Mouse (Mus musculus) adrenal gland, postnatal 36 days (tissue): ENCODE results near the gene Spint5. TPM values are rescaled to one million over a fixed set of nuclear protein-coding genes. Genes with fewer than 3 reads are reported as not detected.
"Not testable (repeated sequence)": the region's sequence is repeated elsewhere in the genome, so short reads cannot be mapped to it uniquely, and the experiment has no call there.

ENCODE experiments used
- DNase-seq, 2 experiments: peaks; one replicate each; pipeline ENCODE4 v3.0.0; 2021; ENCODE audit warnings: mixed read lengths in 1 of 2
- long read RNA-seq, 2 experiments: library from polyadenylated mRNA; stranded (forward); transcript quantifications; one replicate each; pipeline ENCODE4 v2.0.0; 2021; ENCODE audit warnings: borderline sequencing depth in 2 of 2
- total RNA-seq, 2 experiments: library from RNA; stranded (reverse); gene quantifications; 2 replicates each; pipeline ENCODE4 v1.2.3; 2021

The Spint5 gene
- not detected for total RNA-seq
- long read RNA-seq, experiment 1 = 0 reads
- long read RNA-seq, experiment 2 = 0 reads

DNA sequence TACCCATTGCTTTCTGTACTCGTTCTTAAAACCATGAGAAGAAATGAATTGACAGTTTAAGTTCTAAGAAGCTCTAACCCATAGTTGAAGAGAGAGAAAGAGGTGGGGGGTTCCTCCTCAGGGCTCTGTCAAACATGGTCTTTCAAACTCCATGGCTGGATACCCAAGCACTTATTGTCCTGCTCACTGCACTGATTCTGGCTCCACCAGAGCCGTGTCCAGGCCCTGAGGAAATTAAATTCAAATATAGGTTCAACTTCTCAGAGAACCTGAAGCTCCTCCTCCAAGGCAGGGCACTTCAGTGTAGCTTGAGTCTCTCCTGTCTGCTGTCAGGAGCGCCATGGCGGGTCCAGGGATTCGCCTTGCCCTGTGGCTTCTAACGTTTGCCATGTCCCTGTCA is at the start of gene Spint5:
Gene Spint5, plus strand, starts transcription at position 301 of the 400 bp plus-strand sequence.
- DNase-seq = no peak

DNA sequence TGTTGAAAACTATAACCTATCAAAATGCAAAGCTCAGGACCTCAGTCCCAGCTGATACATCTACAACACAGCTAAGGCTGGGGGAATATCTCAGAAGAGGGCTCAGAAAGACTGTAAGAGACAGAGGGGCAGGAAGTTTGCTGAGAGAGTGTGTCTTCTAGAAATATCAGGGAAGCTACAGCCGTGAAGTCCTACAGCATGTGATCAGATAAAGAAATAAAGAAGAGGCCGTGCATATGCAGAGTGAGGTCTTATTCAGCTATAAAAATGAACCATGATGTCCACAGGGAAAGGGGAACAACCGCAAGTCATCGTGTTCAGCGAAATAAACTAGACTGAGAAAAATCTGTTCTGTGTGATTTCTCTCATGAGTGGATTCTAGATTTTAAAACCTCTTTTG is 44.8 kb upstream of the Spint5 start:
- no peak for DNase-seq

DNA sequence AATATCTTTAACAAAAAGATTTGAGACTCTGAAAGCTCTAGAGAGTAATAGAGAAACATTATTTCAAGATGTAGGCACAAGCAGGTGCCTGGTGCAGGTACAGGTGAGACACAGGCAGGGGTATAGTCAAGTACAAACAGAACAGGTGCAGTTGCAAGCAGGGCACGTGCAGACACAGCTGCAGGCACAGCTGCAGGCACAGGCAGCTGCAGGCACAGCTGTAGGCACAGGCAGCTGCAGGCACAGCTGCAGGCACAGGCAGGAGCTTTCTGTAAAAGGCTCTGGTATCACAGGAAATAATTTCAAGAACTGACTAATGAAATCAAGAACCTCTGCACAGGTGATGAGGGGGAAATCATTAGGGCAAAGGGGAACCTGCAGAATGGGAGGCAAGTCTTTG is 44.2 kb upstream of the Spint5 start:
- no peak for DNase-seq

DNA sequence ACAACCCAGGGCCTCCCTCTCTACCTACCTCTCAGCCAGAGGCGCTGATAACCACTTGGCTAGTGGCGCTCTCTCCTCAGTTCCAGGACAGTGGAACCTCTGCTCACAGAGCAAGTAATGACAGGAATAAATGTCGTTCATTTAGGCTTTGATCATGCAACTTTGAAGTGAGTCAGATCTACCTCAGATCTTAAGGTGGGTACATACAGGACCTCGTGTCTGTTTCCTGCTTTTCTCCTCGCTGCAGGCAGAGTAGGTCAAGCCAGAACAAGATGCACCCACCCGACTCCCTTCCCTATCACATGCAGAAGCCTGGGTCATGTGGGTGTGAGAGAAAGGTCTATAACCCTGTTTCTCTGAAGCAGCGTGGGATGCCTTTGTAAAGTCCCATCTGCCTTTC is 41.1 kb upstream of the Spint5 start, which contains the start of gene Wfdc11:
Gene Wfdc11, minus strand, starts transcription at position 101 of the 400 bp plus-strand sequence.
- no peak for DNase-seq

DNA sequence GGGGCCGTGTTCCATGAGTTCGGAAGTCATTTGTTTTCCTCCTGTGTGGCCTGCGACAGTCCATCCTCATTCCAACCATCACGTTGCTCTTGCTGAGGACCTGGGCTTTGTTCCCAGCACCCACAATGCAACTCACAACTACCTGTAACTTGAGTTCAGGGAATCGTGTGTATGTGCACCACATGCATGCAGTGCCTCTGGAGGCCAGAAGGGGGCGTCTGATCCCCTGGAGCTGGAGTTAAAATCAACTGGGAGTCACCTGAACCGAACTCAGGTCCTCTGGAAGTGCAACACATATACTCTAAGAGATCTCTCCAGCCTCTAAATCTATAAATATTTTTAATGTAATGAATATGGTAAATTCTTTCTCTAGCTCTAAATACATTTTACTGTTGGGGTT is 39.0 kb upstream of the Spint5 start:
- DNase-seq = no peak

DNA sequence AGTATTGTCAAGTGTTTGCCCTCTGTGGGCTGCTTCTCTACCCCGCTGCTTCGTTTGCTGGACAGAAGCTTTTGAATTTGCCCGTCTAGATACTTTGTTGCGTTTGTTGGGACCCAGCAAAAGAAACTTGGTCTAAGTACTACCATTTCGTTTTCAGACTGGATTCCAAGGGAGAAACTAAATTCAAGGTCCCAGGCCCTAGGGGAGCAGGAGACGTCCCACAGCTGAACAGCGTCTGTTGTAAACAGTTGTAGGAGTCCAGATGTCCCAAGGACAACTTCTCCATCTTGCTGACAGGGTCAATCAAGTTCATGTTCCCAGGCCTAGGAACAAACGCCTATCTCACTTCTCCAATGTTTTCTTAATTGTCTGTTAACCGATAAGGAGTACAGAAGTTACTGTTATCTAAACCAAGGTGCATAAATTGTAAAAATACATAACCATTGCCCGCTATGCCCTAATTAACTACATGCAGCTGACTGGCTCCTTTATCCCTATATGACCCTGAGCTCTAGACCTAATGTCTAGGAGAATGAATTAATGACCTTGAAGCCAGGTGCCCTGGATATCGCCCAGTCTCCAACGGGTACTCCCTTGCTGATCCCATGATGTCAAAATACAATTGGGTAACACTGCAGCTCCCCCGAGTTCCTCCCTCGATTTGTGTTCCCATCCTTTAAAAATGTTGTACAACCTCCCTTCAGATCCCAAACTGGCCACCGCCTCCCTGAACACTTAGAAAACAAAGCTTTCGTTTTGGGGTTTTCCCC is 38.0 kb upstream of the Spint5 start:
- DNase-seq = no peak

DNA sequence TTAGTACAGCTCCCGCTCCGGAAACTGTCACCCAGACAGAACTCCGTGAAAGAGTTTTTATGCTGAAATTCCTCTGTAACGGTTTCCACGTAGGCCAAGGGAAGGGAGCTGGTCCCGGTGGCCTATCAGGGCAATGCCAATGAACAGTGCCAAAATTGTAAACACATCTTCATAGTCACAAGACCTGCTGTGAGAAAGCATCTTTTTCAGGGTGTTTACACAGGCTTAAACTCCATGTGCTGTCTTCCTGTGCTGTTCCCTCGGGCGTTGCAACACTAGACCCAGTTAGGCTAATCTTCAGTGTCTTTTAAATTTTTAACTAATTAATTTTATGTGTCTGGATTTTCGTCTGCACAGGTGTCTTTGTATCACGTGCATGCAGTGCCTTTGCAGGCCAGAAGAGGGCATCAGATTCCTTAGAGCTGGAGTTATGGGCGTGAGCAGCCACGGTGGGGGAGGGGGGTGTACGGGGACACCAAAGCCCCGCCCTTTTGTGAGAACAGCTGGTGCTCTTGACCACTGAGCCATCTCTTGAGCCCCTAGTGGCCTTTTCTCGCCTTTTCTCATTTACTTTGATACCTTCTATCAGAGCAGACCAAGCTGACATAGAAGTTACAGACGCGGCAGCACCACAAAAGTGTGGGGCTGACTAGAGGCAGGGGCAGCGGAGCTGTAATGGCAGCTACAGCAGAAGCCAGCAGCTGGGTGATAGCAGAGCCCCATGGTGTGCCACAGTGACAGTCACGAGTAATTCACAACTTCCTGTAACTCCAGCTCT is 36.1 kb upstream of the Spint5 start:
- peak; percentile 69 to 81 for DNase-seq

DNA sequence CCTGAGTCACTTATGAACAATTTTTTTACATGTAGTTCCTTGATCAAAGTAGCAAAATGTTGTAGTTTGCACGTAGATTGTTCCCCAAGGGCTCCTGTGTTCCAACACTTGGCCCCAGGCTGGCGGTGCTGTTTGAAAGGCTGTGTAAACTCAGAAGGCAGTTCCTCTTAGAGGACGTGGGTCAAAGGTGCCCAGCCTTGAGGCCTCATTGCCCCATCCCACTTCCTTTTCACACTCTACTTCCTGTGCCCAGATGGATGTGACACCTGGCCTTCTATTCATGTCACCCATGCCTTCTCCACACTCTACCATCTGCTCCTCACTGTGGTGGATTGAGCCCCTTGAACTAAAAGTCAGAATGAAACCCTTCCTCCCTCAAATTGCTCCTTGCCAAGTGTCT is 35.2 kb upstream of the Spint5 start:
- DNase-seq = peak in 1 of 2 experiments; percentile 11

DNA sequence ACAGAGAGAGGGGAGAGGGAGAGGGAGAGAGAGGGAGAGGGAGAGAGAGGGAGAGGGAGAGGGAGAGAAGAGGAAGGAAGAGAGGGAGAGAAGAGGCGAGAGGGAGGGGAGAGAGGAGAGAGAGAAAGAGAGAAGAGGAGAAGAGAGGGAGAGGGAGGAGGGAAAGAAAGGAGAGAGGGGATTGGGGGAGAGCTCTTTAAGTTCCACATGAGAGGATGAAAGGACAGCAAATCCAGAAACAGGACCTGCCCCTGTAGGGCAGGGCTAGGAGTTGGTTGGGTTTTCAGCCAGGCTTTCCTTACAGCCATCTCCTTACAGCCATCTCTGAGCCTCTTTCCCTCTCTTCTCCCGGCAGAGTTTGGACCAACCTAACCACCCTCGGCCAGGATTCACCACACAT is 30.3 kb upstream of the Spint5 start, which contains the start of gene Wfdc13:
Gene Wfdc13, plus strand, starts transcription at position 301 of the 400 bp plus-strand sequence.
- no peak for DNase-seq

DNA sequence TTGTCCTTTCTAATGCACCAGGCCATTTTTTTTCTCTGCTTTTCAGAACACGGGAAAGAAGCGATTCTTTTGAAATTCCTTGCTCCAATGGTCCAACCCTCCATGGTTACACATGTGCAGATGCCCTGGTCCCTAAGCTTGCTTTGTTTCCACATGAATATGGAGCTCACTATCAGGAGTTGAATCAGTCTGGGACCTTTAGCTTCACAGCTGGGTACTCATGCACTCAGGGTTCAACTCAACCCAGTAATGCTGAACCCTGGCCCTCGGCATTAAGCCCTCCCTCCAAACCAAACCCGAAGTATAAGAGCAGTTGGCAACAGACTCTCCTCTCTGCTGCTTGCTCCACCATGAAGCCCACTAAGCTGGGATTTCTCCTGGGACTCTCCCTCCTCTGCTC is 16.9 kb upstream of the Spint5 start, which contains the start of gene Spint4:
Gene Spint4, plus strand, starts transcription at position 301 of the 400 bp plus-strand sequence.
- no peak for DNase-seq

DNA sequence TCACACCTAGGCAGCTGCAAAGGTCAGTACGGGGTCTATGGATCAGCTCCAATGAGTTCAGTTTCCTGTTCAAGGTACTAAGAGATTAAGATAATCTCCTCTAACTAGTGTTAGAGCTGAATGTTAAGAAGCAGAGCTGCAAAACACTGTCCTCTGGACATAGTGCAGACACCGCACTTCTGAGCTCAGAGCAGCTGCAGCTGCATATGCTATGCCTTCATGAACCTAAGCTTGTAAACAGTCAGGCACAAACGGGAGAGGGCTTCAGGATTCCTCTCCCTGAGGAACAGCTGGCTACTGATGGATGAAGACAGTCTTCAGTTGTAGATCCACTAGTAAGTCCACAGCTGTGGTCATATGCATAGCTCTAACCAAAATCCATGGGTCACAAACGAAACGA is 14.1 kb upstream of the Spint5 start:
- DNase-seq = no peak

DNA sequence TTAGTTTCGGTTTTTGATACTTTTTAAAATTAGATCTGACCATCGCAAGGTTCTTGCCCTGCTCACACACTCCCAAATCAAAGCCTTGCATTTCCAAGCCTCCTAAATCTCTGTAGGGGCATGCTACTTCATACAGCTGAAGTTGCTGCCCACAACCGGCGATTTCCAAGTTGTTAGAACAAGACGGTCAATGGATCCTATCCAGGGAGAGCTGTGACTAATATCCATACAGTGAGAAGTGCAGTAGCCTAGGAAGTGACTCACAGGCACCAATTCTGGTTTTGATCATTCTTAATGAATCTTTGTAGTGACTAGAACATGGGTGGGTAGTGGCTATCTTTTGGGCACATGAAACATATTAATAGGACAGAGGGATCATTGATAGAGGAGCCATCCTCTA is 13.3 kb upstream of the Spint5 start:
- DNase-seq = no peak

DNA sequence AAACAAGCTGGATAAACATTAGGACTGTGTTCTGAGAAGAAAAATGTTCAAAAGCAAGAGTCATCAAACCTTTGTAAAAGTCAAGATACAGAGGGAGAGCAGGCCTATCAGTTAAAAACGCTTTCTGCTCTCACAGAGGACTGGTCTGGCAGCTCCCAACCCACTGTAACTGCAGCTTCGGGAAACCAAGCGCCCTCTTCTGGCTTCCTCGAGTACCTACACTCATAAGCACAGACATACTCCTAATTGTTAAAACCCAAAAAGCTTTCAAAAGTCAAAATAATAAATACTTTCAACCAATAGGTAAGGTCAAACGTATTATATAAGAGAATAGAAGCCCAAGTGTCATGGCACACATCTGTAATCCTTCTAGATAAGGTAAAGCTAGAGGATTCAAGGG is 10.9 kb upstream of the Spint5 start:
- DNase-seq = no peak

DNA sequence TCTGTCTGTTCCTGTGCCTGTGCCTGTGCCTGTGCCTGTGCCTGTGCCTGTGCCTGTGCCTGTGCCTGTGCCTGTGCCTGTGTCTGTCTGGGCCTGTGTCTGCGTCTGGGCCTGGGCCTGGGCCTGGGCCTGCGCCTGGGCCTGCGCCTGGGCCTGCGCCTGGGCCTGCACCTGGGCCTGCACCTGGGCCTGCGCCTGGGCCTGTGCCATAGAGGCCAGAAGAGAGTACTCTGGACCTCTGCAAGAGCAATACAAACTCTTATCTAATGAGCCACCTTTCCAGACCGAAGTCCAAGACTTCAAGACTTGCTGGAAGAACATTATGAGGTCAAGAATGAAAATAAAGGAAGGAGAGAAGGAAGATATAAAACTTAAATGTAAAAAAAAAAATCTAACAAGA is 9.8 kb upstream of the Spint5 start:
- DNase-seq = no peak

DNA sequence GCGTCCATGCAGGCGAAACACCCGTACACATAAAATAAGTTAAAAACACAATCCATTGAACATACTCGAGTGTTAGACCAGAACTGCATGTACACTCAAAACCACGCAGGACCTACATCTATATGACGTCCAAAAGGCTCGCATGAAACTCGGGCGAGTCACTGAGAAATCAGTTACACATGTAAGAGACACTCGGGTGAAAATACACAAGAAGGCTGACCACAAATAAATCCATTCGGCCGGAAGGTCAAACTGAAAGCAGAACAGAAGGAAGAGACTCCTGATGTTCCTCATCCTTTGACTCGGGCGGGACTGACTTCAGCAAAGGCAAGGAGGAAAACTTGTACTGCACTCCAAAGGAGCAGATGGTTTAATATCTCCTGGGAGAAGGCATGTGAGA is 9.1 kb upstream of the Spint5 start:
- no peak for DNase-seq

DNA sequence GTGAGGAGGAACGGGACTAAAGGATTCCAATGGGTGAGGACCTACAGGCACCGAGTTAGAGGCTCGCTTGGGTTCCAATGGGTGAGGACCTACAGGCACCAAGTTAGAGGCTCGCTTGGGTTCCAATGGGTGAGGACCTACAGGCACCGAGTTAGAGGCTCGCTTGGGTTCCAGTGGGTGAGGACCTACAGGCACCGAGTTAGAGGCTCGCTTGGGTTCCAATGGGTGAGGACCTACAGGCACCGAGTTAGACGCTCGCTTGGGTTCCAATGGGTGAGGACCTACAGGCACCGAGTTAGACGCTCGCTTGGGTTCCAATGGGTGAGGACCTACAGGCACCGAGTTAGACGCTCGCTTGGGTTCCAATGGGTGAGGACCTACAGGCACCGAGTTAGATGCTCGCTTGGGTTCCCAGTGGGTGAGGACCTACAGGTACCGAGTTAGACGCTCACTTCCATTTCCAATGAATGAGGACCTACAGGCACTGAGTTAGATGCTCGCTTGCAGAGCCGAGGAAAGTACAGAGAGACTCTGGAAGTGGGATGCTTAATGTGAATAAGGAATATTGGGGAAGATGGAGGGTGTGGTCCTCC is 1.2 kb downstream of the Spint5 start:
- not testable (repeated sequence) for DNase-seq

DNA sequence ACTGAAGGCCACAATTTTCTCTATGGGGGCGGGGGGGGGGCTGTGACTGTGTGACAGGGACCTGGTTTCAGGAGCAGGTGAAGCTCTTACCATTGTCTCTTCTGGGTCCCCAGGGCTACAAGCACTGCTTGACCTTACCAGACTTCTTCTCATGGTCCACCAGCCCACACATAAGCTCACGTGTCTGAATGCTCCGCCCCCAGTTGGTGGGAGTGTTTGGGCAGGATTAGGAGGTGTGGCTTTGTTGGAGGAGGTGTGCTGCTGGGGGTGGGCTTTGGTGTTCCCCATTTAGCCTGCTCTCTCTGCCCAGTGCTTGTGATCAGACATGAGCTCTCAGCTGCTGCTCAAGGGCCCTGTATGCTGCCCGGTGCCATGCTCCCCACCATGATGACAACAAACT is 8.2 kb downstream of the Spint5 start:
- DNase-seq = no peak

DNA sequence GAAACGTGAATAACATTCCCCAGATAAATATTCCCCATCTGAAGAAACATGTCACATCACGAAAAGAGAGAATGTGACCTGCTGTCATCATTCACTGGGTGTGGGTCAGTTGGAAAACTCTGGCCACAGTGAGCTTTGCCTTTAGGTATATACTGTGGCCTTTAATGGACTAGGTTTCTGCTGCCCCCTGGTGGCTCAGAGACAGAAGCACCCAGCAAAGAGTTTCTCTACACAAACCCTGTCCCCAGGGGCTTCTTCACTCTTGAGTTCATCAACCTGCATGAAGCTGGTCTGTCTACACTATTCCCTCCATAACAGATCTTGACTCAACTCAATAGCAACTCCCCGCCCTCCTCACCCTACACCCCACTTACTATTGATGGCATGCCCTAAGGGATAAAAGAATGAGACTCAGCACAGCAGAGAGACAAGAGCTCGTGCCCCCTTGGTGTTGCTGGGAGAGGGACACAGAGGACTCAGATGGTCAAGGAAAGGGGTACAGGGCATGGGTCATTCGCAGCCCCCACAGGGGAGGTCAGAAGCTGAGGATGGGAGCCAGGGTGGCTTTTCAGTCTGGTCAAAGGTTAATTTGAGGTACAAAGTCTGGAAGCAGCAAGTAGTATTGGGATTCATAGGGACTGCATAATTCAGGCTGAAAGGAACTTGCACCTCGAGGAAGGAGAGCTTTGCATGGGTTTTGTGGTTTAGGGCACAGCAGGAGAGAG is 11.0 kb downstream of the Spint5 start:
- peak; percentile 74 to 84 for DNase-seq

DNA sequence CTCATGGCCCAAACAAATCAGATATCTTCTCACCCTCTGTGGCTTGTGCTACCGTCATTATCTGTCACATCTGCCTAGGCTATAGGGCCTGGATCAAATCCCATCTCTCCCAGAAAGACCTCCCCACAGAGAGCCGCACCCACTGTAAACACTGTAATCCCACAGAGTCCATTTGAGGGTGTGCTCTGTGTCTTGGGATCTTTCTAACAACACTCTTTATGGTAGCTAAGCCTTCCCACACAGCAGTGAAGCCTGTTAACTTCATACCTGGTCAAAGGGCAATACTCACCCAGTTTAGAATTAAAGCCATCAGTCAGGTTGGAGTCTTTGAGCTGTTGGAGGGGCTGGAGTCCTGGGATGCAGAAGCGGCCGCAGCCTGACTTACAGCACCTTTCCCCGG is 16.6 kb downstream of the Spint5 start:
- no peak for DNase-seq

DNA sequence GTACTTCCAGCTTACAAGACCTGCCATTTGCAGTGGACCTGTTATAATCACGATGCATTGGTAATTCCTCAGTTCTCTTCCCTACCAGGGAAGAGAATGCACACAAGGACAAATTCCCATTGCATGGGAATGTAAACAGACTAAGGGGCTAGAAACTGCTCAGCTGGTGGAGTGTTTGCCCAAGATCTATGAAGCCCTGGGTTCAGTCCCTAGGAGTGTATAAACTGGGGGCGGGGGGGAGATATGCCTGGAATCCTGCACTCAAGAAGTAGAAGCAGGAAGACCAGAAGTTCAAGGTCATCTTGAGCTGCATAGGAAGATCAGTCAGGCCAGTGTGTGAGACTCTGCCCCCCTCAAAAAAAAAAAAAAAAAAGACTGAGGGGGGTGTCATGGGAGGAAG is 18.2 kb downstream of the Spint5 start:
- DNase-seq = no peak

DNA sequence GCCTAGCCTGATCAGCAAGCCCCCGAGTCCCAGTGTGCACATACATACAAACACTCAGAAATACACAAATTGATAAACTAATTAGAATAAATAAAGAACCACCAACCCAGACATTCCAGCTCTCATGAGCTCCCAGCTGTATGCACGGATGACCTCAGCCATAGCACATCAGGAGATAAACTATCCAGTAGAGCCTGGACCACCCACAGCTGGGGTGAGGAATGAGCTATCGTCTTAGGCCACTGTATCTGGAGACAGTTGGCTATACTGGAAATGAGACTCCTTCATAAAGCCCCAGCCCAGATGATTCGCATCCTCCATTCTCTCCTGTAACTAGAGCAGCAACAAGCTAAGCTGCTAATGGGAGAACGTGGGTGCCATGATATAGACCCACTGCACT is 19.7 kb downstream of the Spint5 start:
- no peak for DNase-seq

DNA sequence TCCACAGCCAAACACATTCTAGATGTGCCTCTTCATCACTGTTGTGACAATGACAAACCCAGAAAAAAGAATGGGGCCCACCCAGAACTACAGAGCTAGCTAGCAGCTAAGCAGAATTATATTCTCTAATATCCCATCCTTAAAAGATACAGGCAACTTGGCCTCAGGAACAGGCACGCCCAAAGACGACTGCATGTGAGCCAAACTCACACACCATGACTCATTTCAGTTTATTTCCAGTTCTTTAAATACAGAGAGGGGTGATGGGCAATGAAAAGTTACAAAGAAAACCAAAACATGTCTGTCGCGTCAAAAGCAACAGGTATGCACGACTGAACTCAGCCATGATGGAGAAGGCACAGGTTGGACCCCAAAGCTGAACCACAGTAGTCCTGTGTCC is 20.3 kb downstream of the Spint5 start:
- DNase-seq = no peak
